Mouse (Mus musculus) T-cell, adult 2 months (primary cell): ENCODE data around the gene Sel1l3.

Source experiments
- DNase-seq: peaks from one replicate; pipeline ENCODE4 v3.0.0; 2022; ENCODE audit warnings: low spot score

Gene Sel1l3

GRCm38 (mm10) chr5:53213711-53214352 is at the start of gene Sel1l3:
Sel1l3 (minus strand) TSS chr5:53213927.
- no peak for DNase-seq

- DNase-seq = no peak
Observed at GRCm38 (mm10) chr5:53261999-53262398, 48.3 kb upstream of the Sel1l3 start.

DNA sequence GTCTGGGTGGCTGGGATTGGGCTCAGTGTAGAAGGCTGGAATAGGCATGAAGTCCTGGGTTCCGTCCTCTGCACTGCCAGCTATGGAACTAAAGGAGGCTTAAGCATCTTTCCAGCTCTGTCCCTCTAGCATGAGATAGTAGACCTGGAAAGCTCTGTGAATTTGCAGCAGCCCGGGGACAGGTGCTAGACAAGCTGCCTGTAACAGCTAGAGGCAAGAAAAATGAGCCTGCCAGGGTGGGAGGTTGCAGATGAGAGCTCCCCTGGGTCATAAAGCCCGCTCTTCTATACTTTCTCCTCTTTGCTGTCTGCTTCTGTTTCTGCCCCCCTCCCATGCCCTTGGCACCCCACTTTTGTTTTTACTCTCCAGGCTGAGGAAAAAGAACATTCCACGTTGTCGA is 46.2 kb upstream of the Sel1l3 start:
- DNase-seq = no peak

- peak; percentile 35 for DNase-seq
Observed at GRCm38 (mm10) chr5:53258038-53258786, 44.5 kb upstream of the Sel1l3 start.

GRCm38 (mm10) chr5:53254821-53255220 is 41.1 kb upstream of the Sel1l3 start:
- no peak for DNase-seq

GRCm38 (mm10) chr5:53254154-53254553 is 40.4 kb upstream of the Sel1l3 start:
- DNase-seq = no peak

DNA sequence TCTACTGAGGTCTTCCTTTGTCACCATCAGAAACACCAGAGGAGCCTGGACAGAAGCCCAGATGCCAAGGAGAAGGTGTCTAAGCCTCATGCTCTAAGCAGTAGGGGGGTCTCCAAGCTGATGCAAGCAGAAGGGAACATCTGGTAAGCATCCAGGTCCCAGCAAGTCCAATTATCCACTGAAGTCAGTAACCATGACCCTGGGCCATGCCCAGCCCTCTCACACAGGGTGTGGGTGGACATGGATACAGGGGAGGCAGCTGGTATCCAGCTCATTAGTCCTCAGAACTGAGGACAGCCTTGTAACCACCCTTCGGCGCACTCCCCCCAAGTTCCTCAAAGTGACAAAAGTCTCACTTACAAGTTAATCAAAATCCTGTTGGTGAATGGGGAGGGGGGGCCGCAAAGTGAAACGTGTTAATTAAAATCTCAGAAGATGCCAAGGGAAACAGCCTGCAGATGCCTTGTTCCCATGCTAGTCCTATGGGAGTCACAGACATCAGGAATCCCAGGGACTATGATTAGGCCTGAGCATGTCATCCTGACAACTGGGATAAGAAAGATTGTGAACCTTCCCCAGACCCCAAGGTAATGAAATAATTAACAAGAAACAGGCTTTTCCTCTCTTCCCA is 35.8 kb upstream of the Sel1l3 start:
- no peak for DNase-seq

GRCm38 (mm10) chr5:53248499-53248898 is 34.8 kb upstream of the Sel1l3 start:
- DNase-seq = no peak

GRCm38 (mm10) chr5:53243933-53244332 is 30.2 kb upstream of the Sel1l3 start:
- DNase-seq = no peak

DNA sequence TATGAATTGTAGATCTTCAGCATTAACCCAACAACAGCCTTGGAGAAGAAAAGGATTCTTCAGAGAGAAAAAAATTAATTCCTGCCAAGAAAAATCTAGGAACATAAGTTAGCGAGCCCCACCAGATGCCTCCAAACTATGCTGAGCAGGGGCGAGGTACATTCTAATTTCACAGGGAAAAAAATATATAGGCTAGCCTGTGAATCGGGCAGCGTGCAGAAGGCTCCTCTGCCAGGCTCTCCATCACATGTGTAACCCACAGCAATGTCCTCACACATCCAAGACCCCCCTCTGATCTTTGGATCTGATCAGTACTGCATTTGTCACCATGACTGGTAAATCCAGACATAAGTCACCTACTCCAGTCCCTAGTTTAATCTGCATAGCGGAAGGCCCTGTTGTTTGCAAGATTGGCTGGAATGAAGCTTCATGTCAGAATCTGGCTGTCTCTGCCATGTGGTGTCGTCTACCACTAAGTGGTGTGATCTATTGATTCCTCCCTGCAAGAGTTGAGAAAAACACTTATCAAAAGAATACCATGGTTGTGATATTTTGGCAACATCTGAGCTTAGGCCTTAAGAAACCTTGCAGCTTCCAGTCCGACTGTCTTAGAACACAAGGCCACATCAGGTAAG is 29.3 kb upstream of the Sel1l3 start:
- no peak for DNase-seq

DNA sequence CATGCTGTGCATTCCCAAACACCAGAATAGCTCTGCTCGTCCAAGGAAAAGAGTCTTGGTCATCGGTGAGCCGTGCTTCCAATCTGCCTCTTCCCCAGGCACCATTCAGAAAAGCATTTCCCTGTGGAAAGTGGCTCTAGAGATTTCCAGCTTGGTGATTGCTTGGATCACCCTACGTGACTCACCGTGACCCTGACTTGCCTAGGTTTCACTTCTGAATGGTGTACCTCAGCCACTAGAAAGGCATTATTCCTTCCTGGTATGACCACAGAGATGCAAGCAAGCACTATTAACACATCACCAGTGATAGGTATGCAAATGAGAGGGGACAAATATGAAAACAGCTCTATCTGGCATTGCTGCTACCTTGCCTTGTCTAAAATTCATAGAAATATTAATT is 28.2 kb upstream of the Sel1l3 start:
- no peak for DNase-seq

DNA sequence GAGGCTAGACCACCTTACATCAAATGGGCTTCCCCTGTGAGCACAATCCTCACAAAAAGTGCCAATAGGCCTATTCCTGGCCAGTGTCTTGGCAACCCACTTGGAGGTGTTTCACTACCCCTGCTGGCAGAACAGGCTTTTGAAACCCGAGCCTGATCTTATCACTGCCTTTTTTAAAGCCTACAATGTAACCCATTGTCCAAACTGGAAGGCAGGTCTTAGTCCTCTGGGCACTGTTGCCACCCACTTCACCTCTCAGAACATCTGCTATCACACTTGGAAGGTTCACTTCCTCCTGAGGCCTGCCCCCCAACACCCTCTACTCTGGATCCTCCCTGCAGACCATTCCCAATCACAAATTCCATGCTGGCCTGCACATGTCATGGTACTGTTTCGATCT is 27.4 kb upstream of the Sel1l3 start:
- no peak for DNase-seq

GRCm38 (mm10) chr5:53239831-53240440 is 26.2 kb upstream of the Sel1l3 start:
- no peak for DNase-seq

GRCm38 (mm10) chr5:53239189-53239588 is 25.5 kb upstream of the Sel1l3 start:
- DNase-seq = no peak

GRCm38 (mm10) chr5:53238761-53239160 is 25.0 kb upstream of the Sel1l3 start:
- no peak for DNase-seq

- DNase-seq = no peak
Observed at GRCm38 (mm10) chr5:53236749-53237148, 23.0 kb upstream of the Sel1l3 start.

GRCm38 (mm10) chr5:53236136-53236535 is 22.4 kb upstream of the Sel1l3 start:
- DNase-seq = no peak

GRCm38 (mm10) chr5:53235551-53235950 is 21.8 kb upstream of the Sel1l3 start:
- DNase-seq = no peak

DNA sequence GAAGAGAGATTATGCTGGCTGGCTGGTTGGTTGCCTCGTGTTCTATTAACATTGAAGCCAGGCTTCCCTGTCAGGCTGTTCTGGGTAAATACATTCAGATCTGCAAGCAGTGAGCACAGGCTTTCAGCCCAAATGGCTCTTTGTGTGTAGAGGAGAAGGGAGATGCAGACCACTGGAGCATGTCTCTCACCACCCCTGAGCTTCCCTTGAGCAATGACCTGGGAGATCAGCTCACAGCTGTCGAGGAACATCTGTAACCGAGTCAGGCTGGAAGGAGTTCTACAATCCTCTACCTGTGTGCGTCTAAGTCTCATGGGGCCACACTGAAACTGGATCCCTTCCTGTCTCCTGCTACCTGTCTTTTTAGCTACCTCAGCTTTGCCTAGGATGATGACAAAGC is 16.8 kb upstream of the Sel1l3 start:
- DNase-seq = no peak

DNA sequence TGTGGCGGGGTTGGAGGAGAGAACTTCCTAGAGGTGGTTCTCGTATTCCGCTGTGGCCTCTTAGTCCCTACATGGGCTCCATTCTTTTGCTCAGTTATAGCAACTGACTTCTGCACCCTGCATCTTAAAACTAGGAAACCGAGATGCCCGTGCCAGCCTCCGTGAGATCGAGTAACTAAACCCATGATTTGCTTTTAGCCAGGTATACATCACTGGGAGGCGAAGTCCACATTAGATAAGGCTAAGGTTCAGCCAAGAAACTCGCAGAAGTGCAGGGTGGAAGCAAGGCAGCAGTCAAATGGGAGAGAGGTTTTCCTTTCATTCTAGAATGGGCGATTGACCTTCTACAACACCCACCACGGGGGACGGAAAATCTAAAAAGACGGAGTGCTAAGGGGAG is 11.7 kb upstream of the Sel1l3 start:
- no peak for DNase-seq

DNA sequence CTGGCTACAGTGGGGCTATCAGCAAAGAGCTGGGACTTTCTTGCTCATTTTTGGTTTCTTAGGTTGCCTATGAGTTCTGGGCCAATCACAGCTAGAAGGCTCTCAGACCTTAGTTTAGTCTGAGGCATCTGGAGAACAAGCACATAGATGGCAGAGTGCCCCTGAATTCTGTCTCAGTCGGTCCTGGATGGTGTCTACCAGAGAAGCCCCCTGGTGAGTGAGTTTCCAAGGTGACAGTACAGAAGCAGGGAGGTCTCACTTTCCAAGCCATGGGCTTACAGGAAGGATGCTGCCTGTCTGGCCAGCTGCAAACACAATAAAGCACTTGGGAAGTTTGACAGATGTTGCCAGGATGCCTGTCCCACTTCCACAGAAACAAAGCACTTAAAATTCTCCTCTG is 1.1 kb upstream of the Sel1l3 start:
- no peak for DNase-seq

DNA sequence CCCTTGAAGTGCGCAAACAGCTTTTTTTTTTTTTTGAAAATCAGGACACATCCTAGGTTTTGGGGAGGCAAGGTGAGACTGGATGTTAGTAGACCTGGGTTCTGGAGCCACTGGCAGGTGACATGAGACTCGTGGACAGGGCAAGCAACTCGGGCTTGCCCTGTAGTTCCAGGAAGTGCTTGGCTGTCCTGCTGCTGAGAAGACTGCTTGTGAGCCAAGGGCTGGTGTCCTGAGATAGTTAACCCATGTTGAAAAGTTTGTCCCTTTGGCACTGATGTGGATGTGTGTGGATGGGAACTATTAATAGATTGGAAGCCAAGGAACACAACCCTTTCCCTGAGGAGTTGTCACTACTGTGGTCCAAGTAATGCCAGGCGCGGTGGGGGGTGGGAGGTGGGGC is 635 bp upstream of the Sel1l3 start:
- DNase-seq = no peak
